Mouse (Mus musculus): ENCODE measurements at regions not wholly inside any gene's neighbourhood (a gene's known extent, or its start where the extent isn't known, plus 50 kb on each side); places are given as distances from the start of the nearest gene placed in this dataset.

DNA sequence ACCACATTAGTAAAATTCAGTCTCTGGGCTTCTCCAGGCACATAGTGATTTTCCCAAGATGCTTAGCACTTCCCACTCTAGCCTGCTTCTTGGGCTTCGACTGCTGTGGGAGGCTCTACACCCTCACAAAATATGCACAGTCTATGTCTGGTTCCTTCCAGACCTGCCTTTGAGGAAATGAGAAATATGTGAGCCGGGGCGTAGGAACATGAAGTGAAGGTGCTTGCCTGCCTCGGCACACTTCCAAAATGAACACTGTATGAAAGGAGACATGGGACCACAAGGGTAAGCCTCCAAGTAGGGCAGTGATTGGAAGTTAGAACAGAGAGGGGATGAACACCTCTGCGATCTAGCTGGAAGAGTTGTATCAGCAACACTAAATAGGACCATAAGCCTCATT is 54.5 kb downstream of the Gm10260 start:
- WGBS (ENCODE audit: insufficient replicate concordance), result 79% methylated on average over 5 of the region's 5 CpGs
- H3K9me3 ChIP-seq (replicated peaks; ENCODE audit: control insufficient read depth, low read length), result no peaks in the 10 kb centered on the region
- no peak overlapping the region for H3K9ac ChIP-seq (ENCODE audit: low read depth, low read length)
- H3K27me3 ChIP-seq (ENCODE audit: control insufficient read depth, insufficient read depth, low read depth, low read length), result no peaks in the 10 kb centered on the region
- no peaks in the 10 kb centered on the region for H3K4me1 ChIP-seq (ENCODE audit: control insufficient read depth, low read depth, low read length)
- H3K36me3 ChIP-seq (ENCODE audit: control insufficient read depth, insufficient read depth), result no peaks in the 10 kb centered on the region
- no peak for ATAC-seq (ENCODE audit: low read depth)
- no peak overlapping the region for H3K4me3 ChIP-seq (ENCODE audit: low read depth, low read length)
- H3K27ac ChIP-seq (ENCODE audit: low read length), result no peak overlapping the region
- H3K4me2 ChIP-seq (ENCODE audit: low read depth, low read length), result no peak overlapping the region

DNA sequence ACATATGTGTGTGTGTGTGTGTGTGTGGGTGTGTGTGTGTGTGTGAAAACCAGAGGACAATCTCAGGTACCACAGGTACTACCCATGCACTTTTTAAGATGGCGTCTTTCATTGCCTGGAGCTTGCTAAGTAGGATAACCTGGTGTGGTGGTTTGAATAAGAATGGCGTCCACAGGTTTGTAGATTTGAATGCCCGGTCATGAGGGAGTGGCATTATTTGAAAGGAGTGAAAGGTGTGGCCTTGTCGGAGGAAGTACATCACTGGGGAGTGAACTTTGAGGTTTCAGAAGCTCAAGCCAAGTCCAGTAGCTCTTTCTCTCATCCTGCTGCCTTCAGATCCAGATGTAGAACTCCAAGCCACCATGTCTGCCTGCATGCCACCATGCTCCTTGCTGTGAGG is 55.9 kb downstream of the Gm10260 start:
- no peak overlapping the region for H3K27ac ChIP-seq (ENCODE audit: low read length)
- no peak overlapping the region for H3K4me2 ChIP-seq (ENCODE audit: low read depth, low read length)
- no peak for ATAC-seq (ENCODE audit: low read depth)
- no peaks in the 10 kb centered on the region for H3K27me3 ChIP-seq (ENCODE audit: control insufficient read depth, insufficient read depth, low read depth, low read length)
- H3K9ac ChIP-seq (ENCODE audit: low read depth, low read length), result no peak overlapping the region
- H3K4me3 ChIP-seq (ENCODE audit: low read depth, low read length), result no peak overlapping the region
- no peaks in the 10 kb centered on the region; the same call in 1 of the 2 replicates for H3K4me1 ChIP-seq (ENCODE audit: control insufficient read depth, low read depth, low read length)
- WGBS (ENCODE audit: insufficient replicate concordance), result 71% methylated on average over 4 of the region's 4 CpGs
- no peaks in the 10 kb centered on the region for H3K36me3 ChIP-seq (ENCODE audit: control insufficient read depth, insufficient read depth)
- H3K9me3 ChIP-seq (replicated peaks; ENCODE audit: control insufficient read depth, low read length), result no peaks in the 10 kb centered on the region

DNA sequence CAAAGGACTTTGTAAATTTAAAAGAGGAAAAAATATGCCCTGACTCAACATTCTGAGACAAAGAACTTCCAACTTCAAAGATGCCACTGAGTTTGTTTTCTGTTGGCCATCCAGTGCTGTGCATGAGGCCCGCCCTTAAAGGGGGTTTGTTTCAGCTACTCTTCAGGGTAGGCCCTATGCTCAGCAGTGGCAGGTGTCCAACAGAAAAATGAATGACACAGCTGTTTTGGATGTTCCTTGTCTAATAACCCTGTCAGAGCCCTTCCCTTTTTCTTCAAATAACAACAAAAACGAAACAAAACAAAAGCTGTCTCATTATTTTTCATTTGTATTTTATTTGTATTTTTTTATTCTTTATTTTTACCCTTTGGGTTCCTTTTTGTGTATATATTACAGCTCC is 61.5 kb downstream of the Gm10260 start:
- Histone ChIP-seq H3K27me3 (ENCODE audit: control insufficient read depth, insufficient read depth, low read depth, low read length) (no peaks in the 10 kb centered on the region), H3K4me3 (ENCODE audit: low read depth, low read length) (no peak overlapping the region), H3K27ac (ENCODE audit: low read length) (peak overlapping the region; percentile 51; the same call in 1 of the 2 replicates), H3K36me3 (ENCODE audit: control insufficient read depth, insufficient read depth) (no peaks in the 10 kb centered on the region), H3K9ac (ENCODE audit: low read depth, low read length) (no peak overlapping the region; the same call in 1 of the 2 replicates), H3K4me2 (ENCODE audit: low read depth, low read length) (peak overlapping the region; percentile 21; the same call in 1 of the 2 replicates), H3K4me1 (ENCODE audit: control insufficient read depth, low read depth, low read length) (peaks cover 18% of the 10 kb centered on the region), H3K9me3 (replicated peaks; ENCODE audit: control insufficient read depth, low read length) (no peaks in the 10 kb centered on the region)
- whole genome bisulfite sequencing (ENCODE audit: insufficient replicate concordance), result 31% methylated on average over 2 of the region's 2 CpGs
- ATAC-seq (ENCODE audit: low read depth), result peak; percentile 89

DNA sequence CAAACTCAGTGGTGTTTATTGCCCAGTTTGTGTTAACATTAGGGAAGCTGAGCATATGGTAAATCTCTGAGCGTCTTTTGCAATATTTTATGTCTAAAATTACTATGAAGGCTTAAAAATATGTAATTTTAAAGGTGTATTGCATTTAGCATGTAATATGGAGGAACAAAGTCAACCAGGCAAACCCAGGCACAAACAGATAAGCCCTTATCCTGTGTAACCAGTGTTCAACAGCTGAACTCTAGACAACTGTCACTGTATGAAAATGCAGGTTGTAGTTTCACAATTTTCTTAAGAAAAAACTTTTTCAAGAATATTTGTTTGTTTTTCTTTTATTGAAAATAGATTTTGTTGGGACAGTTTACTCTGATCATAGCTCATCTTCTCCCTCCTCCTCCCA is 62.1 kb downstream of the Gm10260 start:
- 65% methylated on average over 1 of the region's 1 CpGs for WGBS (ENCODE audit: insufficient replicate concordance)

GRCm38 (mm10) chr13:97697262-97697661 is 63.2 kb downstream of the Gm10260 start:
- H3K27ac ChIP-seq (ENCODE audit: low read length), result no peak overlapping the region
- H3K9ac ChIP-seq (ENCODE audit: low read depth, low read length), result no peak overlapping the region
- ATAC-seq (ENCODE audit: low read depth), result no peak
- no peaks in the 10 kb centered on the region for H3K27me3 ChIP-seq (ENCODE audit: control insufficient read depth, insufficient read depth, low read depth, low read length)
- H3K9me3 ChIP-seq (replicated peaks; ENCODE audit: control insufficient read depth, low read length), result no peaks in the 10 kb centered on the region
- H3K4me3 ChIP-seq (ENCODE audit: low read depth, low read length), result no peak overlapping the region
- peaks cover 18% of the 10 kb centered on the region for H3K4me1 ChIP-seq (ENCODE audit: control insufficient read depth, low read depth, low read length)
- H3K4me2 ChIP-seq (ENCODE audit: low read depth, low read length), result no peak overlapping the region
- H3K36me3 ChIP-seq (ENCODE audit: control insufficient read depth, insufficient read depth), result no peaks in the 10 kb centered on the region
- 55% methylated on average over 10 of the region's 10 CpGs for WGBS (ENCODE audit: insufficient replicate concordance)

More for the DNA sequence above, 62.1 kb downstream of the Gm10260 start:
- Histone ChIP-seq H3K9ac (ENCODE audit: low read depth, low read length) (no peak overlapping the region), H3K27me3 (ENCODE audit: control insufficient read depth, insufficient read depth, low read depth, low read length) (no peaks in the 10 kb centered on the region), H3K9me3 (replicated peaks; ENCODE audit: control insufficient read depth, low read length) (no peaks in the 10 kb centered on the region), H3K4me3 (ENCODE audit: low read depth, low read length) (no peak overlapping the region), H3K4me2 (ENCODE audit: low read depth, low read length) (peak overlapping the region; percentile 21; the same call in 1 of the 2 replicates), H3K27ac (ENCODE audit: low read length) (0 out of 2 replicates have a peak overlapping the region, but pooled peaks have one; percentile 51), H3K4me1 (ENCODE audit: control insufficient read depth, low read depth, low read length) (peaks cover 18% of the 10 kb centered on the region), H3K36me3 (ENCODE audit: control insufficient read depth, insufficient read depth) (no peaks in the 10 kb centered on the region)
- ATAC-seq (ENCODE audit: low read depth), result peak; percentile 82

GRCm38 (mm10) chr13:97695022-97695421 is 65.4 kb downstream of the Gm10260 start:
- Histone ChIP-seq H3K9me3 (replicated peaks; ENCODE audit: control insufficient read depth, low read length) (no peaks in the 10 kb centered on the region), H3K4me1 (ENCODE audit: control insufficient read depth, low read depth, low read length) (peaks cover 18% of the 10 kb centered on the region)
- WGBS (ENCODE audit: insufficient replicate concordance), result 76% methylated on average over 2 of the region's 2 CpGs

GRCm38 (mm10) chr13:97694356-97694990 is 66.0 kb downstream of the Gm10260 start:
- no peak overlapping the region for H3K4me3 ChIP-seq (ENCODE audit: low read depth, low read length)
- no peak overlapping the region for H3K4me2 ChIP-seq (ENCODE audit: low read depth, low read length)
- H3K4me1 ChIP-seq (ENCODE audit: control insufficient read depth, low read depth, low read length), result peaks cover 18% of the 10 kb centered on the region
- ATAC-seq (ENCODE audit: low read depth), result no peak
- no peaks in the 10 kb centered on the region for H3K9me3 ChIP-seq (replicated peaks; ENCODE audit: control insufficient read depth, low read length)
- no peak overlapping the region for H3K9ac ChIP-seq (ENCODE audit: low read depth, low read length)
- no peak overlapping the region for H3K27ac ChIP-seq (ENCODE audit: low read length)
- no peaks in the 10 kb centered on the region for H3K36me3 ChIP-seq (ENCODE audit: control insufficient read depth, insufficient read depth)
- H3K27me3 ChIP-seq (ENCODE audit: control insufficient read depth, insufficient read depth, low read depth, low read length), result no peaks in the 10 kb centered on the region
- WGBS (ENCODE audit: insufficient replicate concordance), result 72% methylated on average over 9 of the region's 9 CpGs

More at GRCm38 (mm10) chr13:97695022-97695421, 65.4 kb downstream of the Gm10260 start:
- Histone ChIP-seq H3K4me2 (ENCODE audit: low read depth, low read length) (no peak overlapping the region), H3K27me3 (ENCODE audit: control insufficient read depth, insufficient read depth, low read depth, low read length) (no peaks in the 10 kb centered on the region), H3K36me3 (ENCODE audit: control insufficient read depth, insufficient read depth) (no peaks in the 10 kb centered on the region), H3K27ac (ENCODE audit: low read length) (no peak overlapping the region), H3K9ac (ENCODE audit: low read depth, low read length) (no peak overlapping the region), H3K4me3 (ENCODE audit: low read depth, low read length) (no peak overlapping the region)
- ATAC-seq (ENCODE audit: low read depth), result no peak

GRCm38 (mm10) chr13:97688310-97688886 is 72.0 kb downstream of the Gm10260 start:
- ATAC-seq (ENCODE audit: low read depth), result no peak
- H3K4me2 ChIP-seq (ENCODE audit: low read depth, low read length), result no peak overlapping the region
- H3K9me3 ChIP-seq (replicated peaks; ENCODE audit: control insufficient read depth, low read length), result no peaks in the 10 kb centered on the region
- no peaks in the 10 kb centered on the region for H3K27me3 ChIP-seq (ENCODE audit: control insufficient read depth, insufficient read depth, low read depth, low read length)
- H3K27ac ChIP-seq (ENCODE audit: low read length), result no peak overlapping the region
- WGBS (ENCODE audit: insufficient replicate concordance), result 67% methylated on average over 12 of the region's 12 CpGs
- H3K9ac ChIP-seq (ENCODE audit: low read depth, low read length), result no peak overlapping the region
- no peaks in the 10 kb centered on the region for H3K4me1 ChIP-seq (ENCODE audit: control insufficient read depth, low read depth, low read length)
- H3K36me3 ChIP-seq (ENCODE audit: control insufficient read depth, insufficient read depth), result no peaks in the 10 kb centered on the region
- no peak overlapping the region for H3K4me3 ChIP-seq (ENCODE audit: low read depth, low read length)

- H3K9ac ChIP-seq (ENCODE audit: low read depth, low read length), result no peak overlapping the region
- H3K27ac ChIP-seq (ENCODE audit: low read length), result no peak overlapping the region
- H3K4me1 ChIP-seq (ENCODE audit: control insufficient read depth, low read depth, low read length), result no peaks in the 10 kb centered on the region
- no peaks in the 10 kb centered on the region for H3K36me3 ChIP-seq (ENCODE audit: control insufficient read depth, insufficient read depth)
- 71% methylated on average over 6 of the region's 6 CpGs for WGBS (ENCODE audit: insufficient replicate concordance)
- no peak overlapping the region for H3K4me3 ChIP-seq (ENCODE audit: low read depth, low read length)
- H3K4me2 ChIP-seq (ENCODE audit: low read depth, low read length), result no peak overlapping the region
- no peaks in the 10 kb centered on the region for H3K9me3 ChIP-seq (replicated peaks; ENCODE audit: control insufficient read depth, low read length)
- no peak for ATAC-seq (ENCODE audit: low read depth)
- no peaks in the 10 kb centered on the region for H3K27me3 ChIP-seq (ENCODE audit: control insufficient read depth, insufficient read depth, low read depth, low read length)
Measured at GRCm38 (mm10) chr13:97683836-97684235, 76.6 kb downstream of the Gm10260 start.
